Mouse (Mus musculus): ENCODE measurements at regions not wholly inside any gene's neighbourhood (a gene's known extent, or its start where the extent isn't known, plus 50 kb on each side); places are given as distances from the start of the nearest gene placed in this dataset.

DNA sequence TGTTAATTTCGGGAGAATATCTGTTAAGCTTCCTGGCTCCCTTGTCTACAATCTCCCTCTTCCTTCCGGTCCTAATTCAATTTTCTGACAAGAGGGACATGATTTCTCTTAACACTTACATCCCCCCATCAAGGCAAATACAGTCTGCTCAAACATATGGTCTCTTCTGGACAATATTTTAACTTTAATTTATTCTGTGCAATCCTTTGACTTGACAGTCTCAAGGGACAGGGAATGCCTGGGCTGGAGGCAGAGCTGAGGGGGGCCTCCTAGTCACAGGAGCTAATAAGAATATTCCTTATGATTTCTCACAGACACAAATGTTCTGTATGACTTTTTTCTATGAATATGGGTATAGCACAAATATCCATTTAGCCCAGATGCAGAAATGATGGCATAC is 742.9 kb upstream of the Slit2 start:
- WGBS, result 51% methylated on average over 2 of the region's 2 CpGs
- TF ChIP-seq CTCF (IDR thresholded peaks at IDR 0.05; ENCODE audit: low read depth), result no peak
- Histone ChIP-seq H3K27me3 (ENCODE audit: insufficient read depth, low read length) (no peaks in the 10 kb centered on the region), H3K4me2 (ENCODE audit: low read depth, low read length) (no peak overlapping the region), H3K27ac (no peak overlapping the region), H3K4me1 (ENCODE audit: insufficient read depth, low read length) (no peaks in the 10 kb centered on the region), H3K4me3 (ENCODE audit: low read length) (no peak overlapping the region), H3K9ac (replicated peaks; ENCODE audit: low read length) (no peak overlapping the region), H3K9me3 (ENCODE audit: low read length) (no peaks in the 10 kb centered on the region), H3K36me3 (ENCODE audit: insufficient read depth, low read length) (no peaks in the 10 kb centered on the region)
- DNase-seq (ENCODE audit: low spot score) (no peak), ATAC-seq (no peak)

DNA sequence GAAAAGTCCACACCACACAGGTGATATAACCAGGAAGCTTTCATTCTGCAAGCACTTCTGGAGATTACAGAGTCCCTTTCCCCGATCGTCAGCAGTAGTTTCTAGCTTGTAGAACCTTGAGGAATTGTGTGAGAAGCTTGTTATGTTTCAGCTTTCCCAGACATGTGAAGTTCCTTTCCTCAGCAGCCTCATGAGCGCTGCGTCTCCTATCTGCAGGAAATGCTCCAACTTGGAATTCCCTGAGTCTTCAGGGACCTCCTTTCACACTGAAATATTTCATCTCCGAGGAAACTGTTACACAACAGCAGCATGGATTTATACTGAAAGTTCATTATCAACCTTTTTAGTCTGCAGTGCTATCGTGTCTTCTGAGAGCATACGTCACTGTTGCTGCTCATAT is 742.4 kb upstream of the Slit2 start:
- H3K27me3 ChIP-seq (ENCODE audit: insufficient read depth, low read length), result no peaks in the 10 kb centered on the region
- 72% methylated on average over 7 of the region's 7 CpGs for whole genome bisulfite sequencing
- no peak overlapping the region for H3K9ac ChIP-seq (replicated peaks; ENCODE audit: low read length)
- no peak for TF ChIP-seq CTCF (IDR thresholded peaks at IDR 0.05; ENCODE audit: low read depth)
- H3K27ac ChIP-seq, result no peak overlapping the region
- no peak overlapping the region for H3K4me3 ChIP-seq (ENCODE audit: low read length)
- H3K36me3 ChIP-seq (ENCODE audit: insufficient read depth, low read length), result no peaks in the 10 kb centered on the region
- no peaks in the 10 kb centered on the region for H3K9me3 ChIP-seq (ENCODE audit: low read length)
- no peaks in the 10 kb centered on the region for H3K4me1 ChIP-seq (ENCODE audit: insufficient read depth, low read length)
- ATAC-seq (no peak), DNase-seq (ENCODE audit: low spot score) (no peak)
- no peak overlapping the region for H3K4me2 ChIP-seq (ENCODE audit: low read depth, low read length)

DNA sequence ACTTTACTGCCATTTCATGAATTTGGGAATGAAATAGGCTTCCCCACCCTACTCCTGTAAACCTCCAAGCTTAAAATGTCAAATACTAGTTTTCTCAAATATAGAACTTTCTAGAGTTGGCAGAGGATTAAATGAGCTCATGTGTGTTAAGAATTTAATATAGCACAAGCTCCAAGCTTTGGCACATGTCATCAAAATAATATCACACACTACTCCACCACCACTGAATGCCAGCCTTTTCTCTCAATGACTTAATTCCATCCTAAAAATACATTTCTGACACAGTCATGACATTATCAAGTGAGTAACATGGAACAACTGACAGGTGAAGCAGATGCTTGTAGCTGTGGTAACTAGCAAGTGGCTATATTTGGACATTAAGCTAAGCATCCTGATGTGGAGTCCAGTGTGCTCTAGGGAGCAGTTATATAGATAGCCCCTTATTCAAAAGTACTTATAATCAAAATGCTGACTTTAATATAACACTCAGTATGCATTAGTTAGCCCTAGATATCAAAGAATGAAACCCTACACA is 728.0 kb upstream of the Slit2 start:
- H3K4me2 ChIP-seq (ENCODE audit: low read depth, low read length), result no peak overlapping the region
- no peak for DNase-seq (ENCODE audit: low spot score)
- H3K27me3 ChIP-seq (ENCODE audit: insufficient read depth, low read length), result no peaks in the 10 kb centered on the region
- no peak for ATAC-seq
- H3K9ac ChIP-seq (replicated peaks; ENCODE audit: low read length), result no peak overlapping the region
- H3K4me3 ChIP-seq (ENCODE audit: low read length), result no peak overlapping the region
- H3K9me3 ChIP-seq (ENCODE audit: low read length), result no peaks in the 10 kb centered on the region
- H3K4me1 ChIP-seq (ENCODE audit: insufficient read depth, low read length), result no peaks in the 10 kb centered on the region
- no peak for TF ChIP-seq CTCF (IDR thresholded peaks at IDR 0.05; ENCODE audit: low read depth)
- H3K27ac ChIP-seq, result no peak overlapping the region
- H3K36me3 ChIP-seq (ENCODE audit: insufficient read depth, low read length), result no peaks in the 10 kb centered on the region

DNA sequence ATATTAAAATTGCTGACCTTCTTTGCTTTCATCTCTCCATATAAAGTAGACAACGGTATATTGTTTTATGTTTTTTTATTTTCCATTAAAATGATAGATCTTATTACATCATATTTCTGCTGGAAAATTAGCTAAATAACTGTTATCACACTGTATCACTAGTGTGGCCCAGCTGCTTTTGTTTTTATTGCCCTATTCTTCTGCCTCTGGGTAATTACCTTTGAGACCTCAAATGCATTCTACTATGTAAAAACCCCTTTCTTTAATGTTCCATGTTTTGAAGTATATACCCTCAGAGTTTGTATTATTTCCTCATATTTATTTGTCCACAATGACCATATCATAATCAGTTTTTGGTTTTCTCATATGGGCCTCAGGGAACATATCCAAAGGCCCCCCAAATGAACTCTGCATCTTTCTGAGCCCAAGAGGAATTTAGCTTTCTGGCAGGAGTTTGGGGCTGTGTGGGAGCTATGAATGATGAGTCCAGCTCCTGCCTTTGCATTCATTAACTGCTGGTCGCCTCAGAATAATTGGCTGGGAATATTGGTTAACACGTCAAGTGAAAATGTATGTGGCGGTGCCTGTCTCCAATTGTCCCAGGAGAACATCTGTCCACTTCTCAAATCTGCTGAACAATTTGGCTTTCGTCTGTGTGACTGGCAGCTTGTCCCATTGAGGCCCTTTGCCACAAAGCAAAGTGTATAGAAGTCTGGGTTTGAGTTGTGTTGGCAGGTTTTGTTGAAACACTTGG is 721.1 kb upstream of the Slit2 start:
- WGBS, result 30% methylated on average over 5 of the region's 5 CpGs
- Histone ChIP-seq H3K36me3 (ENCODE audit: insufficient read depth, low read length) (no peaks in the 10 kb centered on the region), H3K27me3 (ENCODE audit: insufficient read depth, low read length) (no peaks in the 10 kb centered on the region), H3K9ac (replicated peaks; ENCODE audit: low read length) (no peak overlapping the region), H3K27ac (no peak overlapping the region), H3K4me2 (ENCODE audit: low read depth, low read length) (no peak overlapping the region), H3K4me1 (ENCODE audit: insufficient read depth, low read length) (no peaks in the 10 kb centered on the region), H3K4me3 (ENCODE audit: low read length) (no peak overlapping the region), H3K9me3 (ENCODE audit: low read length) (no peaks in the 10 kb centered on the region)
- DNase-seq (ENCODE audit: low spot score) (peak; percentile 24), ATAC-seq (no peak)
- TF ChIP-seq CTCF (IDR thresholded peaks at IDR 0.05; ENCODE audit: low read depth), result no peak

DNA sequence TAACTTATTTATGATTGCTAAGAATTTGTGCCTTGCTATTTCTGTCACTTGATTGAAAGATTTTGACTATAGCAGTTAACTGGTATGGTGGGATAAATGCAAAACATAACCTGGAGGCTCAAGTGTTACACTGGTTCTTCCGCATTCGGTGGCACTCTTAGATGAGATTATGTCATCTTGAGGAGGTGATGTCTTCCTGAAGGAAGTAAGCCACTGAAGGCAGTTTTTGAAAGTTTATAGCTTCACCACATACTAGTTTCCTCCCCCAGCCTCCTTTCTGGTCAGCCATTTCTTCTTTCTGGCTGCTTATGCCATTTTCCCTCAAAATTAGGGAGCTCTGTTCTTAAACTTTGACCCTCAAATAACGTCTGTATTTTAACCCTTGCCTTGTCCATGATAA is 710.3 kb upstream of the Slit2 start:
- no peak for ATAC-seq
- H3K4me2 ChIP-seq (ENCODE audit: low read depth, low read length), result no peak overlapping the region
- H3K27ac ChIP-seq, result no peak overlapping the region
- no peak for TF ChIP-seq CTCF (IDR thresholded peaks at IDR 0.05; ENCODE audit: low read depth)
- 88% methylated on average over 3 of the region's 3 CpGs for WGBS
- DNase-seq (ENCODE audit: low spot score), result no peak
- H3K27me3 ChIP-seq (ENCODE audit: insufficient read depth, low read length), result no peaks in the 10 kb centered on the region
- H3K4me3 ChIP-seq (ENCODE audit: low read length), result no peak overlapping the region
- H3K4me1 ChIP-seq (ENCODE audit: insufficient read depth, low read length), result no peaks in the 10 kb centered on the region
- no peak overlapping the region for H3K9ac ChIP-seq (replicated peaks; ENCODE audit: low read length)
- no peaks in the 10 kb centered on the region for H3K9me3 ChIP-seq (ENCODE audit: low read length)
- no peaks in the 10 kb centered on the region for H3K36me3 ChIP-seq (ENCODE audit: insufficient read depth, low read length)

DNA sequence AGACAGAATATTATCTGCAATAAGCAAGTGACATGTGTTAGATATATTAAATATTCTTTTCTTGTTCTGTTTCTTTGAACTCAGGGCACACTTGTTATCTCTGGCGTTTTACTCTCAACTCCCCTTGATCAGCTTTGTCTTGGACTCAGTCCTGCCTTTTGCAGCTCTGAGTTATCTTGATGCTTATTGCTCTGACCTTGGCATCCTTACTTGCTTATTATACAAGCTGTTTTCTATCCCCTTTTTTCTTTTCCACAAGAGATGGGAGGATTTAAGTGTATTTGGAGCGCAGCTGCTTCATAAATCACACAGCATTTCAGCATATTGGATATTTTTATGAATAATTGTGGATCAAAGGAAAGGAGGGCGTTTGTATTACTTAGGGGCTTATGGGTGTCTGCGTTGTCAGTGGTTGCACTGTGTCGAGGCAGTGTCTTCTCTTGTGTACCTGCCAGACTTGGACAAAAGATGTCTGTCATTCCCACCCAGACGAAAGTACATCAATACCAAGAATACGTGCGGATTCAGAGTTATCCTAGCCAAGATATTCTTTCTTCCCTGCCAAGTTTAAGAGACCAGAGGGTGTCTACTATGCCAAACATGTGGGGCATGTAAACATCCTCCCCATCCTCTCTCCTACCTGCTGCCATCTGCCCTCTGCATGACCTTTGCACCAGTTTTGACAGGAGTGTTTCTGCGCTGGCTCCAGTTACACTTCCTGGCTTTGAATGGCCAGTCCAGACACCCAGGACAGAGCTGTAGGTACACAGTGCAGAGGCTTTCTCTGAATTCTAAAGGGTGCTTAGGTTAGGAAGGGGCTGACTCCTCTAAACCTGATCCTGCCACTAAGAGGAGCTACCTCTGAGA is 709.3 kb upstream of the Slit2 start:
- H3K9me3 ChIP-seq (ENCODE audit: low read length), result no peaks in the 10 kb centered on the region
- H3K27ac ChIP-seq, result no peak overlapping the region
- no peak for DNase-seq (ENCODE audit: low spot score)
- H3K4me1 ChIP-seq (ENCODE audit: insufficient read depth, low read length), result no peaks in the 10 kb centered on the region
- H3K9ac ChIP-seq (replicated peaks; ENCODE audit: low read length), result no peak overlapping the region
- H3K36me3 ChIP-seq (ENCODE audit: insufficient read depth, low read length), result no peaks in the 10 kb centered on the region
- H3K4me2 ChIP-seq (ENCODE audit: low read depth, low read length), result no peak overlapping the region
- WGBS, result 55% methylated on average over 9 of the region's 9 CpGs
- TF ChIP-seq CTCF (IDR thresholded peaks at IDR 0.05; ENCODE audit: low read depth), result no peak
- H3K27me3 ChIP-seq (ENCODE audit: insufficient read depth, low read length), result no peaks in the 10 kb centered on the region
- H3K4me3 ChIP-seq (ENCODE audit: low read length), result no peak overlapping the region
- ATAC-seq, result no peak

GRCm38 (mm10) chr5:47274256-47274638 is 708.7 kb upstream of the Slit2 start:
- Histone ChIP-seq H3K9ac (replicated peaks; ENCODE audit: low read length) (no peak overlapping the region), H3K27me3 (ENCODE audit: insufficient read depth, low read length) (no peaks in the 10 kb centered on the region), H3K9me3 (ENCODE audit: low read length) (no peaks in the 10 kb centered on the region), H3K4me3 (ENCODE audit: low read length) (no peak overlapping the region), H3K4me1 (ENCODE audit: insufficient read depth, low read length) (no peaks in the 10 kb centered on the region), H3K36me3 (ENCODE audit: insufficient read depth, low read length) (no peaks in the 10 kb centered on the region), H3K4me2 (ENCODE audit: low read depth, low read length) (no peak overlapping the region), H3K27ac (no peak overlapping the region)
- WGBS, result 95% methylated on average over 1 of the region's 1 CpGs
- ATAC-seq (no peak), DNase-seq (ENCODE audit: low spot score) (no peak)
- no peak for TF ChIP-seq CTCF (IDR thresholded peaks at IDR 0.05; ENCODE audit: low read depth)

Data from hindbrain, postnatal 0 days (tissue).